Mouse (Mus musculus) adrenal gland, postnatal 36 days (tissue): ENCODE measurements around the gene Aldh1b1. TPM values are rescaled to one million over a fixed set of nuclear protein-coding genes. Genes with fewer than 3 reads are reported as not detected.

Experiments
- DNase-seq, 2 experiments: peaks; one replicate each; pipeline ENCODE4 v3.0.0; 2021; ENCODE audit warnings: mixed read lengths in 1 of 2
- total RNA-seq, 2 experiments: library from RNA; stranded (reverse); gene quantifications; 2 replicates each; pipeline ENCODE4 v1.2.3; 2021

The Aldh1b1 gene
- total RNA-seq, 2 experiments from 2014 or later = 20.2 to 34.4 TPM

DNA sequence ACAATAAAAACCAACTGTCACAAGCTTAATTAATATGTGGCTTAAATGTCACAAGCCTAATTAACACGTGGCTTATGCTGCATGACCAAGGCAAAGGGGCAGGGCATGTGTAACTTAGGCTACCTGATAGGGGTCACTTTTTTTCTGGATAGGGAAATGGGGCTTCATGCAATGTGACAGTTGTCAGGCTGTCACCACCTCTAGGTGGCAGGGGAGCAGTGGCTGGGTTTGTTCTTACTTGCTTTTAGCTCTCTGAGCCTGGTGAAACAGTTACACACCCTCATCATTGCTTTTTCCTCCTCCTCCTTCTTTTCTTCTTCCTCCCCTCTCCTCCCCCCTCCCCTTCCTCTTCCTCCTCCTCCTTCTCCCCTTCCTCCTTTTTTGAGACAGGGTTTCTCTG is 15.2 kb upstream of the Aldh1b1 start:
- DNase-seq = no peak

DNA sequence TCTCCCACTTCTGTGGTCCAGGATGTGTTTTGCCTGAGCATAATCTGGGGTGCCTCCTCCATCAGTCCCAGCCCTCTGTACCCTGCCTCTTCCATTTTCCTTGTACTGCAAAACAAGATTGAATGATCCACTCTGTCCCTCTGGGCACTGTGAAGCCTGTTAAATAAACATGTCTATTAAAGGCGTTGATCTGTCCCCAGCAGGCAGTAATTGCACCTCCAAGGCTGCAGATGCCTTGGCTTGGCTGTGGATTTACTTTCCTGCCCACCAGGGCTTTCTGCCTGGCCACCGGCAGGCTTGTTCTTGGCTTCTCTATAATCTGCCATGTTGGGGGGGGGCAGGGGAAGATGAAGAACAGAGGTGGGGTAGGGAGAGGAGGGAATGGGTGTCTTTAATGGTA is 12.9 kb upstream of the Aldh1b1 start:
- no peak for DNase-seq

- DNase-seq = no peak
Observed at GRCm38 (mm10) chr4:45786674-45787073, 12.1 kb upstream of the Aldh1b1 start.

DNA sequence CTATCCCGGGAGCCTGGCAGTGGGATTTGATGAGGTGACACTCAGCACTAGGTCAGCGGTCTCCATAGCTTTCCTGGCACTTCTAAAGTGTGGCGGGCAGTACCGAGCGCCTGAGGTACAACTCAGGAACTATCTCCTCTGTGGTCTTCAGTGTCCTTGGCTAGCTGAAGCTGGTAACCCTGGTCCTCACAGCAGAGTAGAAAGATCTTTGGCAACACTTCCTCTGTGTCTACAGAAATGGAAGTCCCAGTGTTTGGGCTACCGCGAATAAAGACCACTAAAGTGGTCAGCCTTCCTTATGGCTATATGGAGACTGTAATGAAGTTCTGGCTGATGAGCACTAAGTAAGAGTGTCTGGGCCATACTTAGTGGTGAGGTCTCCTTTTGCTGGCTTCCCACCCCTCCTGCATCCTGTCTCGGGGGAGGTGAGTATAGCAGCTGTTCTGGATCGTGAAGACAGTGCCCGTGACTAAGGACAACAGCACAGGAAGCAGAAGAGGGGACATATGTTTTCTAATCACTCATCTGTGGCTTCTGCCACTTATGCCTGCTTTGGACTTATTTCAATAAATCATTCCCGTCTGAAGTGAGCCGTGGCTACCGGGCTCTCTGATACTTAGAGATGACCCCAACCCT is 10.3 kb upstream of the Aldh1b1 start:
- no peak for DNase-seq

DNA sequence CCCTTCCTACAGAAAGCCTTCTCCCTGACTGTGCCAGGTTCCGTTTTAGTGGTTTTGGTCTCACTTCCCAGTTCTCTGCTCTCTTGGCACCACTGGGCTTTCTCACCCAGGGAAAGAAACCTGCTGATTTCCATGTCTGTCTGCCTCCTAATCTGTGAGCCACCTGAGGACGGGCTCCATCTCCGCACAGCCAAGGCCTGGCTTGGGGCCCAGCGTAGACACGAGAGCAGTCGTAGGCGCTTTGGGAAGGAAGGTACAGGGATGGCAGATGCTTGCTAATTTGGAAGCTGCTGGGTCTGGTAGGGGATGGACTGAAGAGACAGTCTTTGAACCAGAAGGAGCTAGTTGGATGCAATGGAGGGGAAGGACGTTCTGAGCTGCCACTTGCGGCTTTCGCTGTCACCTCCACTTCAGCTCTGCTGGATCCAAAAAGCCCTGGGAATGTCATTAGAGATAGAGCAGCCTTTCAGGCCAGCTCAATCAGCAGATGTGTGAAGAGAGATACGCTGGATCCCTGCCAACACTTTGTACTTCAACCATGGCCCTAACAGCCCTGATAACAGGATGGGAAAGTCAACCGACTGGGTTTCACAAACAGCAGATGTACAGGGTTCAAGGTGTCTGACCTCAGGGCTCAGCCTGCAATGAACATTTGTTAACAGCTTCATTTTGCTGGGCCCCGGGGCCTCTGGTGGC is 9.4 kb upstream of the Aldh1b1 start:
- DNase-seq = no peak

GRCm38 (mm10) chr4:45790018-45790417 is 8.8 kb upstream of the Aldh1b1 start:
- DNase-seq = no peak

GRCm38 (mm10) chr4:45795191-45795811 is 3.5 kb upstream of the Aldh1b1 start:
- DNase-seq = no peak

DNA sequence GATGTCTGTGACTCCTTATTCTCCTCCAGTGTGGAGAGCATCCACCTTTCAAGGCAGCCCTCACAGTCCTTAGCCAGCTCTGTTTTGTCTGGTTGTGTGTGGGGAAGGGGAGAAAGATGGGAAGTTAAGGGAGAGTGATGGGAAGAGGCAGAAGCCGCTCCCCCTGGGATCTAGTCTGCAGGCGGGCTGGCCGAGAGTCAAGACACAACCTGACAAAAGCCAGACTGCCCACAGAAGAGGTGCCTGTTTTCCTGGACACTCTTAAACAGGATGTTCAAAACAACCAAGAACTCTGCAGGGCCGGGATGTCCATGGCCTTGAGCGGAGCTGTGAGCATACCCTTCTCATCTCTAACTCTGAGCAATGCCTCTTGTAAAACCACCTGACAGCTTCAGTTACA is 2.1 kb upstream of the Aldh1b1 start:
- no peak for DNase-seq

GRCm38 (mm10) chr4:45799956-45800537 is 1.2 kb downstream of the Aldh1b1 start:
- DNase-seq = peak in 1 of 2 experiments; percentile 12

GRCm38 (mm10) chr4:45802900-45803299 is 4.1 kb downstream of the Aldh1b1 start:
- no peak for DNase-seq

- no peak for DNase-seq
Observed at GRCm38 (mm10) chr4:45808034-45808433, 9.2 kb downstream of the Aldh1b1 start.

DNA sequence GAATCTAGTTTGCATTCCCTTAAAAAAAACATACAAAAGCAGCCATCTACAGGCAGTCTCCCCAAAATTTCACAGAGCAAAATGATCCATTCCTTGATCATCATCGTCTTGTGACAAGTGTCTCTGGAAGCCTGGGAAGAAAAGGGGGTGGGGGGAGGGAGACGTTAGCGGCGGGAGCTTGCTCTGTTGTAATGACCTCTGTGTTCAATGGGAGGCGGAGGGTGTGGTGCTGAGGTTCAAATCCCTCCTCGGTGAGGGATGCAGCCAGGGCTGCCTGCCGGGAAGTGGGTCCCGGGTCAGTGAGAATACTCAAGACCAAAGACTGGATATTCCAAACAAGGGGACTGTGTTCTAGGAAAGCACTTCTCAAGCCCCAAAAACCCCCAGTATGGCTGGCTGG is 12.4 kb downstream of the Aldh1b1 start:
- DNase-seq = no peak

- DNase-seq = peak; percentile 63 to 72
Observed at GRCm38 (mm10) chr4:45815542-45815941, 16.7 kb downstream of the Aldh1b1 start.

DNA sequence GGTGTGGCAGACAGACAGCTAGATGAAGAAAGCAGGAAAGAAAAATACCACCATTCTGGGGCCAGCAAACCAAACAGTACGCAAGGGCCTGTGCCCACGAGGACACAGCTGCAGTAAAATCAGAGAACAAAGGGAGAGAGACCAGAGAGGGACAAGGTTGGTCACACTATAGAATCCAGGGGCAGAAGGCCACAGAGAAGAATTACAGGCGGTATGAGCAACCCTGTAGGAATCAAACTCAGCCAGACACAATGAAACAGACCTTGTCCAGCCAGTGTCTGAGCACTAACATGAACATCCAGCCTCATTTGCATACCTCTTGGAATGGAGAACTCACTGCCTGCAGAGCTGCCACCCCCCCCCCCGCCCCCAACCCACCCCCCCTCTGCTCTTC is 20.0 kb downstream of the Aldh1b1 start:
- DNase-seq = no peak

- peak; percentile 34 to 52 for DNase-seq
Observed at GRCm38 (mm10) chr4:45819208-45819931, 20.5 kb downstream of the Aldh1b1 start.

GRCm38 (mm10) chr4:45820074-45820830 is 21.4 kb downstream of the Aldh1b1 start:
- peak; percentile 76 to 78 for DNase-seq

DNA sequence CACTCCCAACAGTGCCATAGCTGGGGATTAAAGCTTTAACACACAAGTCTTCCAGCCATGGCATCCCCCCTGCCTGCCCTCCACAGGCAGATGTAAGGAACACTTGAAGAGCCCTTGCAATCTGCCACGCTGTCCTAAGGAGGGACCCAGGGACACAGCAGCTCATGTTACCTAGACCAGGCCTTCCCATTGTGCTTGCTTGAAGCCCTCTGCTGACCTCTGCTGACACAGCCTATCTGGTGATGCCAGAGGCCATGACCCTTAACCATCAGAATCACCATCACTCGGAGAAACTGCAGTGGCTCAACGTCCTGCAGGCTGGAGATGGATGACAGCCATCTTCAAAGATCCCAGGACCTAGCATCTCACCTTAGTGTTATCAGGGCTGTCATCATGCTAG is 23.2 kb downstream of the Aldh1b1 start:
- DNase-seq = no peak

- DNase-seq = no peak
Observed at GRCm38 (mm10) chr4:45822781-45823575, 24.2 kb downstream of the Aldh1b1 start.

DNA sequence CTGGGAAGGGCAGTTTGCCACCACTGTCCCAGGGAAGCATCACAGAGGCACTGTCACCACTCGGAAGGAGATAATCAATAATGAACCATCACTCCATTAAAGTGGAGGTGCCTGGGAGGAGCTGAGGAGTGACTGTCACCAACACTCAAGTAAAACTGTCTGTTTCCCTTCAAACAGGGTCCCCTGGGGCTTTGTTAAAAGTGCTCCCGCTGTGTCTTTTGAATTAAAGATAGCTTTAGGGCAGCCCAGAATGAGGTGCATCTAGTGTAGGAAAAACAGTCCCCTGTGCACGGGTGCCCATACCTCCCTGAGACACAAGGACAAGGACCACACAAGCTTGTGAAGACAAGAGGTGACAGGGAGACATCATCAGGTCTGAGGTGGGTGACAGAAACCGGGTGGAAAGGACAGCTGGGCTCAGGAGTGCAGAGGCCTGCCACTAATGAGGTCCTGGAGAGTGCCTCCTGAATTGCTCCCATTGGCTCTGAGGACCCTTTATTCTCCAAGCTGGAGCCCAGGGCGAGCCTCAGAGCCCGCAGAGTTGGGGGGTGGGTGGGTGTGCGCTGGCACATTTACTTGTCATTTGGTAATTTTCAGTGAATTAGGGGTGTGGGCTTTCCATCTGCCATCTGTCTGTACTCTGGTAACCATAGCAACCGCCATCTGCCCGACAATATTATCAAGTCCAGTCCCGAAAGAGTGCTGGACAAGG is 25.4 kb downstream of the Aldh1b1 start:
- no peak for DNase-seq
